Mouse (Mus musculus): Measurements from ENCODE around the gene Aamdc. TPM values are rescaled to one million over a fixed set of nuclear protein-coding genes. Genes with fewer than 3 reads are reported as not detected.
A peak's percentile ranks its signal among the peaks of the same experiment; 100 is the strongest.

Aamdc gene
- polyA plus RNA-seq, 1 experiment from 2014 or later: 58.3 TPM

DNA sequence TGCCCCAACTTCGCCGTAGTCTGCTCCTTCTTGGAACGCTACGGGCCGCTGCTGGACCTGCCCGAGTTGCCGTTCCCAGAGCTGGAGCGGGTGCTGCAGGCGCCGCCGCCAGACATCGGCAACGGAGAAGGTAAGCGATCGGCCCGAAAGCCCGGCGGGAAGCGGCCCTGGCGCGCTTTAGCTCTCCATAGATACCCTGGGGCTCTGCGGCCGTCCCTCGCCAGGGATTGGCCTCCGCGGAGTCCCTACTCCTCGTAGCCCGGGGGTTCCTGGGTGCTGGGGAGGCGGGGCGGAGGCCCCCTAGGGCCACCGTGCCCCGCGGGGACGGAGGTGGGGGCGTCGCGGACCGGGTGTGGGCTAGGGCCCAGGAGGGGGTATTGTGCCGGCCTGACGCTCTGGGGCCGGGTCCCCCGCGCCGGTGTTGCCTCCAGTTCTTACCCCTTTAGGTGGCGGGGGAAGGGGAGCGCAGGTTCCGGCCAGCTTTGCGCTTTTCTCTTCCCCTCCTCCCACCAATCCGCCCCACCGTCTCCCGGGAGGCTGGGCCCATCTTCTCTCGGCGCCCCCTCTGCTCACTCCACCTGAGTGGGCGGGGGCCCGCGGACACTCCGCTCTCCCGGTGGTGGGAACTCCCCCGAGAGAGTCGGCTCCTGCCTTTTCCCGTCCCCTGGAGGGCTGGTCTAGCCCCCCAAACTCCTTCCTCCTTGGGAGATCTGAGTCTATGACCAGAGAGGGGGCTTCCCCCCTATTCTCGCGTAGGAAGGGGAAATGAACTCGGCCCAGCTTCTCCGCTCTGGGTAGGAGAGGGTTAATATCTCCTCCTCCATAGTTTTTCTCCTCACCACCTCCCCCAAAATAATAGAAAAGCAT, 912 bp upstream of the Aamdc start:
- ATAC-seq (ENCODE audit: low FRiP score): peak; percentile 53
- Histone ChIP-seq H3K4me1 (peaks cover 22% of the 10 kb centered on the region), H3K27ac (replicated peaks) (peak overlapping the region; percentile 99), H3K4me3 (replicated peaks) (peak overlapping the region; percentile 100), H3K9ac (replicated peaks) (peak overlapping the region; percentile 100), H3K9me3 (replicated peaks) (no peaks in the 10 kb centered on the region), H3K36me3 (0 out of 2 replicates have a peak, but pooled peaks cover 2% of the 10 kb centered on the region), H3K4me2 (peak overlapping the region; percentile 64), H3K27me3 (replicated peaks) (no peaks in the 10 kb centered on the region)
- WGBS: under 1% methylated on average over 61 of the region's 65 CpGs

DNA sequence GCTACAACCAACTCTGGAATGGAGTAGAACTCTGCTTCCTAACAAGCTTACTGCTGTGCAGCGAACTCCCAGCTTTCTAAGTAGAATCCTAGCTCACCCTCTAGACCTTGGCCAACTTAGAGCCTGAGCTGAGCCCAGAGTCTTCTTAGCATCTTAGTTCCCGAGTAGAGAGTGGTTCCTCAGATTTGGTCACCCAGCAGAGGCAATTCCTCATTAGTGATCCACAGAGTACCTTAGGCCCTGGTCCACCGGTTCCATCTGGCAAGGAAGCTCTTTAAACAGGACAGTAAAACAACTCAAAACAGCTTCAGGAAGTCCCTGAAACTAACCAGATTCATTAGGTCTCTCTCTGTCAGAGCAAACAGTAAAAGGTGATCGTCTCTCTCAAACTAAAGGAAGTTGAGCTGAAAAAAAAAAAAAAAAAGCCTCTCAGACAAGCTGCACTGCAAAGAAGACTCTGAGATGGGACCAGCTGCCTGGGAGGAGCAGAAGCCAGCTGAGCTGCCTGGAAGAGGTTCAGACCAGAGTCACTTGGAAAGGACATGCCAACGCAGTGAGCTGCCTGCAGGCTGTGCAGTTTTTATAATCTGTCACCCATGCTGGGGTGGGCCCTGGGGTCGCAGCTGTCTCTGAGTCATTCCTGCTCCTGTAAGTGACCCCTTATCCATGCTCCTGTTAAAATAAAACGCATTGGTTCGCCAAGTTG, 783 bp downstream of the Aamdc start:
- Histone ChIP-seq H3K36me3 (peaks cover 10% of the 10 kb centered on the region; the same call in 1 of the 2 replicates), H3K4me2 (peak overlapping the region; percentile 64), H3K27ac (replicated peaks) (peak overlapping the region; percentile 99), H3K9me3 (replicated peaks) (no peaks in the 10 kb centered on the region), H3K9ac (replicated peaks) (peak overlapping the region; percentile 100), H3K4me1 (peaks cover 17% of the 10 kb centered on the region), H3K4me3 (replicated peaks) (peak overlapping the region; percentile 100), H3K27me3 (replicated peaks) (no peaks in the 10 kb centered on the region)
- 34% methylated on average over 8 of the region's 8 CpGs for WGBS
- ATAC-seq (ENCODE audit: low FRiP score): 0 out of 2 replicates have a peak, but pooled peaks have one; percentile 2

DNA sequence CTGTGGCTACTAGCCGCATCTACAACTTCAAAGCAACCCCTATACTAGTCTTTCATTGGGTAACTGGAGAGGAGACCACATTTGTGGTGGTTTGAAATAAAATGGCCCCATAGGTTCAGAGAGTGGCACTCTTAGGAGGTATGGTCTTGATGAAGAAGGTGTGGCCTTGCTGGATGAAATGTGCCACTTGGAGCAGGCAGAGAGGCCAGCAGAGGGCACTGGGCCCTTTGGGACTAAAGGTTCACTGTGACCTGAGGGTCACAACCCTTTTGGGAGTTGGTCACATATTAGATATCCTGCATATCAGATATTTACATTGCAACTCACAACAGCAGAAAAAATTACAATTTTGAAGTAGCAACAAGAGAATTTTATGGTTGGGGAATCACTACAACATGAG, 8.9 kb downstream of the Aamdc start:
- Histone ChIP-seq H3K9me3 (replicated peaks) (no peaks in the 10 kb centered on the region), H3K4me1 (no peaks in the 10 kb centered on the region), H3K4me3 (replicated peaks) (no peak overlapping the region), H3K36me3 (peaks cover 11% of the 10 kb centered on the region; the same call in 1 of the 2 replicates), H3K27ac (replicated peaks) (no peak overlapping the region), H3K27me3 (replicated peaks) (no peaks in the 10 kb centered on the region), H3K9ac (replicated peaks) (no peak overlapping the region), H3K4me2 (no peak overlapping the region)
- no peak for ATAC-seq (ENCODE audit: low FRiP score)
- 87% methylated on average over 1 of the region's 1 CpGs for WGBS

DNA sequence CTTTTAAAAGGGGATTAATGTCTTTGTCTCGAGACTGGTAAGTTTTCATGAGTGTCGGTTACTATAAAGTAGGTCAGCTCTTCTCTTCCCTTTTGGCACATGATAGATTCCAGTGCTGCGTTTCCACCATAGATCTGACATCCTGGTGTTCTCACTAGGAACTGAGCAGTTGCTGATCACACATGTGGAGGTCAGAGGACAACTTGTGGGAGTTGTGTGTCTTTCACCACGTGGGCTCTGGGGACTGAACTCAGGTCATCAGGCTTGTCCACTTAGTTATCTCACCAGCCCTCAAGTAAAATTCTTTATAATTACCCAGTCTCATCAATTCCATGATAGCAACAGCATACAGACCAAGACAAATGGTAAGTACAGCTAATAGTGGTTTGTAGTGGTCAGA, 9.9 kb downstream of the Aamdc start:
- no peaks in the 10 kb centered on the region for H3K27me3 ChIP-seq (replicated peaks)
- H3K4me2 ChIP-seq: no peak overlapping the region
- ATAC-seq (ENCODE audit: low FRiP score): no peak
- H3K4me3 ChIP-seq (replicated peaks): no peak overlapping the region
- no peaks in the 10 kb centered on the region for H3K4me1 ChIP-seq
- WGBS: 89% methylated on average over 4 of the region's 4 CpGs
- H3K9ac ChIP-seq (replicated peaks): no peak overlapping the region
- H3K27ac ChIP-seq (replicated peaks): no peak overlapping the region
- H3K9me3 ChIP-seq (replicated peaks): no peaks in the 10 kb centered on the region
- H3K36me3 ChIP-seq: peaks cover 8% of the 10 kb centered on the region; the same call in 1 of the 2 replicates

GRCm38 (mm10) chr7:97563576-97563975, 15.7 kb downstream of the Aamdc start:
- Histone ChIP-seq H3K4me3 (replicated peaks) (no peak overlapping the region), H3K9me3 (replicated peaks) (no peaks in the 10 kb centered on the region), H3K9ac (replicated peaks) (no peak overlapping the region), H3K36me3 (no peaks in the 10 kb centered on the region), H3K27ac (replicated peaks) (no peak overlapping the region), H3K4me1 (peaks cover 7% of the 10 kb centered on the region), H3K27me3 (replicated peaks) (no peaks in the 10 kb centered on the region), H3K4me2 (no peak overlapping the region)
- ATAC-seq (ENCODE audit: low FRiP score): no peak
- 91% methylated on average over 2 of the region's 2 CpGs for WGBS

DNA sequence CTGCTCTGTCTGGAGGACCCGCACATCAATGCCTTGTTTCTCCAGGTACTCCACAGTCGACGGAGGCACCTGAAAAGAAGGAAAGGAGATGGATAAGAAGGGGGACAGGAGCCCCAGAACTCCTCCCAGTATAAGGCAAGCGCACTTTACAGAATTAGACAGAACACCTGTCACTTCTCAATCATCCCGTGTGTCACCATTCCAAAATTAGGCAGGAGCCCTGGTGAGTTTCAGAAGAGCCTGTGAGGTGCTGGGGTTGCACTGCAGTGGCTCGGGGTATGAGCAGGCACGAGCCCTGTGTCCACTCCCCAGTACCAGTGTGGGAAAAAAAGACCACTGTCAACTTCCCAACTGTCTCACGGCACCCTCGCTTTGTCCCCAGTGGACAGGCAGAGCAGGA, 28.6 kb downstream of the Aamdc start:
- no peaks in the 10 kb centered on the region; the same call in 1 of the 2 replicates for H3K36me3 ChIP-seq
- H3K9me3 ChIP-seq (replicated peaks): no peaks in the 10 kb centered on the region
- H3K4me2 ChIP-seq: no peak overlapping the region
- ATAC-seq (ENCODE audit: low FRiP score): no peak
- no peak overlapping the region for H3K4me3 ChIP-seq (replicated peaks)
- no peak overlapping the region for H3K9ac ChIP-seq (replicated peaks)
- 0 out of 2 replicates have a peak, but pooled peaks cover 4% of the 10 kb centered on the region for H3K4me1 ChIP-seq
- WGBS: 90% methylated on average over 9 of the region's 9 CpGs
- no peak overlapping the region for H3K27ac ChIP-seq (replicated peaks)
- H3K27me3 ChIP-seq (replicated peaks): no peaks in the 10 kb centered on the region

- Histone ChIP-seq H3K9me3 (replicated peaks) (no peaks in the 10 kb centered on the region), H3K4me1 (0 out of 2 replicates have a peak, but pooled peaks cover 4% of the 10 kb centered on the region), H3K27me3 (replicated peaks) (no peaks in the 10 kb centered on the region), H3K4me2 (no peak overlapping the region), H3K4me3 (replicated peaks) (no peak overlapping the region), H3K9ac (replicated peaks) (no peak overlapping the region), H3K36me3 (no peaks in the 10 kb centered on the region), H3K27ac (replicated peaks) (no peak overlapping the region)
- 97% methylated on average over 10 of the region's 10 CpGs for WGBS
- no peak for ATAC-seq (ENCODE audit: low FRiP score)
Observed at GRCm38 (mm10) chr7:97549301-97549700, 30.0 kb downstream of the Aamdc start.

DNA sequence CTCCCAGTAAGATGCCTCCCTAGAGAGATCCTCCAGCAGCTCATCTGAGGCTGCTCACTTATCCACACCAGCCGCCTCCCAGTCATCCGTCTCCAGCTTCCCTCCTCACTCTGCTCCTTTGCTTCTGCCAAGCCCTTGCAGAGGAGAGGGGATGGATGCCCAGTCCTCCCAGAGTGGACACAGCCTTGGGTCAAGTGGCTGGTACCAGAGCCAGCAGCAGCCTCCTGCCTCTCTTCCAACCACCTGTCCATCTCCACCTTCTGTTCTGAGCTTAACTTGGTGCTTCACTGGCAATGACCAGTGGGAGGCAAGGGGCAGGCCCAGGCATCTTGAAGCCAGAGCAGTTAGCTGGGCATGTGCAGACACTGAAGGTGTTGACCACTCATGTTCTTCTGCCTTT, 32.8 kb downstream of the Aamdc start:
- Histone ChIP-seq H3K9me3 (replicated peaks) (no peaks in the 10 kb centered on the region), H3K4me3 (replicated peaks) (no peak overlapping the region), H3K4me2 (no peak overlapping the region), H3K27ac (replicated peaks) (no peak overlapping the region), H3K9ac (replicated peaks) (no peak overlapping the region), H3K4me1 (0 out of 2 replicates have a peak, but pooled peaks cover 4% of the 10 kb centered on the region), H3K36me3 (peaks cover 19% of the 10 kb centered on the region), H3K27me3 (replicated peaks) (no peaks in the 10 kb centered on the region)
- 82% methylated on average over 2 of the region's 2 CpGs for WGBS
- no peak for ATAC-seq (ENCODE audit: low FRiP score)

DNA sequence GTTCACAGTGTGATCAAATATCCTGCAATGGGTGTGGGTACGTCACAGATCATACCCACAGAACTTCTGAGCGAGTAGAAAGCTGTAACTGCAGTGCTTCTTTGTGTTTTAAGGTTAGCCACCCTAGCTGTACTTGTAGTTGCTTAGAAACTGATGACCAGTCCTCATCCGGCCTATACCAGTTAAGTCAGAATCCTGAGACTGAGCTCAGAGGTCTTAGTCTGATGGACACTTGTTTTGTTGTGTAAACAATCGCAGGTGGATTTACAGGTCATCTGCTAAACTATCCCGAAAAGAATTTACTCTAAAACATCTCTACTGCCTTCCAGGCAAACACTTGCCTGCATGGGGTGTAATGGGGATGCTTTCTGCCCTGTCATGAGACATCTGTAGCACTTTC, 42.7 kb downstream of the Aamdc start:
- no peaks in the 10 kb centered on the region for H3K9me3 ChIP-seq (replicated peaks)
- no peaks in the 10 kb centered on the region for H3K4me1 ChIP-seq
- ATAC-seq (ENCODE audit: low FRiP score): no peak
- peaks cover 85% of the 10 kb centered on the region for H3K36me3 ChIP-seq
- no peak overlapping the region for H3K4me3 ChIP-seq (replicated peaks)
- H3K4me2 ChIP-seq: no peak overlapping the region
- 93% methylated on average over 5 of the region's 5 CpGs for WGBS
- H3K9ac ChIP-seq (replicated peaks): no peak overlapping the region
- no peaks in the 10 kb centered on the region for H3K27me3 ChIP-seq (replicated peaks)
- no peak overlapping the region for H3K27ac ChIP-seq (replicated peaks)

GRCm38 (mm10) chr7:97535531-97535930, 43.8 kb downstream of the Aamdc start:
- no peak for ATAC-seq (ENCODE audit: low FRiP score)
- no peaks in the 10 kb centered on the region for H3K9me3 ChIP-seq (replicated peaks)
- H3K27ac ChIP-seq (replicated peaks): no peak overlapping the region
- H3K4me1 ChIP-seq: no peaks in the 10 kb centered on the region
- no peak overlapping the region for H3K4me2 ChIP-seq
- no peaks in the 10 kb centered on the region for H3K27me3 ChIP-seq (replicated peaks)
- no peak overlapping the region for H3K4me3 ChIP-seq (replicated peaks)
- H3K9ac ChIP-seq (replicated peaks): no peak overlapping the region
- 81% methylated on average over 5 of the region's 5 CpGs for WGBS
- peaks cover 82% of the 10 kb centered on the region for H3K36me3 ChIP-seq

GRCm38 (mm10) chr7:97519935-97520334, 59.4 kb downstream of the Aamdc start:
- Histone ChIP-seq H3K4me3 (replicated peaks) (no peak overlapping the region), H3K4me1 (no peaks in the 10 kb centered on the region), H3K36me3 (peaks cover 60% of the 10 kb centered on the region), H3K4me2 (no peak overlapping the region), H3K9me3 (replicated peaks) (no peaks in the 10 kb centered on the region), H3K27me3 (replicated peaks) (no peaks in the 10 kb centered on the region), H3K9ac (replicated peaks) (no peak overlapping the region), H3K27ac (replicated peaks) (no peak overlapping the region)
- no peak for ATAC-seq (ENCODE audit: low FRiP score)
- WGBS: 72% methylated on average over 2 of the region's 2 CpGs

- H3K27me3 ChIP-seq (replicated peaks): no peaks in the 10 kb centered on the region
- 86% methylated on average over 1 of the region's 1 CpGs for WGBS
- ATAC-seq (ENCODE audit: low FRiP score): no peak
- no peak overlapping the region for H3K27ac ChIP-seq (replicated peaks)
- H3K4me3 ChIP-seq (replicated peaks): no peak overlapping the region
- H3K9ac ChIP-seq (replicated peaks): no peak overlapping the region
- H3K9me3 ChIP-seq (replicated peaks): no peaks in the 10 kb centered on the region
- peaks cover 78% of the 10 kb centered on the region for H3K36me3 ChIP-seq
- H3K4me2 ChIP-seq: no peak overlapping the region
- H3K4me1 ChIP-seq: no peaks in the 10 kb centered on the region
Observed at GRCm38 (mm10) chr7:97514786-97515185, 64.5 kb downstream of the Aamdc start.
